Mouse (Mus musculus) testis, adult 2 months (tissue): ENCODE results near the gene S100pbp.

ENCODE experiments used
- CTCF ChIP-seq: fragments of 200-500 bp; IDR thresholded peaks from 2 replicates; pipeline ENCODE4 v1.5.1; 2012; ENCODE audit warnings: low read depth, mild to moderate bottlenecking, inconsistent platforms, low read length, moderate library complexity; ENCODE audit not compliant: control insufficient read depth, insufficient read depth, insufficient replicate concordance
- POLR2A ChIP-seq: fragments of 200-500 bp; IDR thresholded peaks from 2 replicates; pipeline ENCODE4 v1.6.1; 2012; ENCODE audit warnings: low read depth, mild to moderate bottlenecking, inconsistent platforms, low read length, moderate library complexity; ENCODE audit not compliant: control insufficient read depth

- no peak for TF ChIP-seq CTCF
- no peak for TF ChIP-seq POLR2A
Observed at GRCm38 (mm10) chr4:129211461-129211860, 21.9 kb upstream of the S100pbp start.
